Mouse (Mus musculus): Measurements from ENCODE around the gene Nupl1. TPM values are rescaled to one million over a fixed set of nuclear protein-coding genes. Genes with fewer than 3 reads are reported as not detected.

Nupl1 gene
- total RNA-seq, 2 experiments from 2014 or later: not detected

GRCm38 (mm10) chr14:60152373-60152772 is 98.9 kb downstream of the Nupl1 start:
- no peak for DNase-seq

- no peak for DNase-seq
Measured at GRCm38 (mm10) chr14:60148893-60149292, 102.3 kb downstream of the Nupl1 start.

GRCm38 (mm10) chr14:60143234-60143633 is 108.0 kb downstream of the Nupl1 start:
- DNase-seq: no peak

- DNase-seq: no peak
Measured at GRCm38 (mm10) chr14:60138339-60138738, 112.9 kb downstream of the Nupl1 start.

- DNase-seq: no peak
Measured at GRCm38 (mm10) chr14:60137812-60138211, 113.4 kb downstream of the Nupl1 start.

GRCm38 (mm10) chr14:60135801-60136200 is 115.4 kb downstream of the Nupl1 start:
- DNase-seq: no peak

- no peak for DNase-seq
Measured at GRCm38 (mm10) chr14:60134720-60135119, 116.5 kb downstream of the Nupl1 start.

Small RNAs within 50 kb of the gene (microRNA-seq; reads per million reads assigned to microRNA genes)
- 0 reads per million in 2 experiments for gene Mir719 (ENCODE audit: borderline replicate concordance in 2 of 2)

Other genes with a start within 250 kb of the Nupl1 start
- gene Atp8a2, start 54.3 kb downstream of the Nupl1 start, total RNA-seq (2021): 1 to 10 TPM in 1 of 2 experiments, under 1 TPM in 1; 1.00 to 1.2 TPM
- gene Gm49336, start 76 bp upstream of the Nupl1 start, total RNA-seq (2021): 10 to 100 TPM; 27.3 to 27.5 TPM
- 10 to 100 TPM; 36.6 to 37.9 TPM for gene Mtmr6, start 13.8 kb upstream of the Nupl1 start, total RNA-seq (2021)
- gene Amer2, start 121.8 kb upstream of the Nupl1 start, total RNA-seq (2021): under 1 TPM; 0.03 to 0.05 TPM

All from gastrocnemius, postnatal 25 days (tissue).